ENCODE assay signal across 23 mouse cellular contexts in genomic region chr17:3962176-3962575, GRCm38 (mm10).
DNase-seq lines count a peak whose midpoint lies in the region; ATAC-seq and TF ChIP-seq lines count a peak whose summit lies in the region.
"Had no signal": no experiment of that assay in that cellular context is flagged by ENCODE, and none has a peak within 500 bp of the region (broad histone marks: within the 10 kb centered on the region; RNA-seq: fewer than 3 reads in every experiment).

No protein-coding gene starts in this region.

- no peak overlapping the region for H3K27ac ChIP-seq in forebrain, embryonic 14.5 days (ENCODE audit: low read depth, low read length)
- H3K27ac ChIP-seq in forebrain, embryonic 13.5 days, result no peak overlapping the region
- H3K27ac ChIP-seq: embryonic facial prominence, embryonic 13.5 days; heart, adult 2 months; heart, embryonic 15.5 days; hindbrain, embryonic 10.5 days; hindbrain, embryonic 15.5 days had no signal

- H3K4me2 ChIP-seq in forebrain, embryonic 14.5 days (ENCODE audit: low read length), result no peak overlapping the region
- no peak overlapping the region for H3K4me2 ChIP-seq in forebrain, embryonic 13.5 days
- H3K4me2 ChIP-seq: embryonic facial prominence, embryonic 13.5 days; heart, embryonic 11.5 days; heart, embryonic 15.5 days; hindbrain, embryonic 15.5 days had no signal

- no peaks in the 10 kb centered on the region for H3K4me1 ChIP-seq in forebrain, embryonic 14.5 days (ENCODE audit: control insufficient read depth, insufficient read depth, low read length)
- no peaks in the 10 kb centered on the region for H3K4me1 ChIP-seq in forebrain, embryonic 13.5 days
- H3K4me1 ChIP-seq: embryonic facial prominence, embryonic 13.5 days; heart, embryonic 15.5 days; hindbrain, embryonic 10.5 days; hindbrain, embryonic 15.5 days had no signal

- TF ChIP-seq POLR2A in brain, embryonic 14.5 days (IDR thresholded peaks at IDR 0.05; ENCODE audit: borderline replicate concordance, extremely low read depth, insufficient read depth, insufficient read length, poor library complexity, severe bottlenecking), result no peak

- 54% methylated on average over 3 of the region's 3 CpGs for WGBS in forebrain, embryonic 14.5 days
- 70% methylated on average over 3 of the region's 3 CpGs for WGBS in forebrain, embryonic 13.5 days

- peak; percentile 52; the same call in 1 of the 2 replicates for ATAC-seq in forebrain, embryonic 14.5 days
- no peak; the same call in 1 of the 2 replicates for ATAC-seq in forebrain, embryonic 13.5 days
- ATAC-seq: CD4-positive, CD25-positive, alpha-beta regulatory T cell, adult 4 months; intestine, embryonic 16.5 days had no signal

- peak; percentile 57 for DNase-seq in forebrain, embryonic 14.5 days (ENCODE audit: low spot score)
- peak; percentile 23 for DNase-seq in layer of hippocampus, adult 11-12 months (ENCODE audit: low spot score)
- DNase-seq in layer of hippocampus, adult 9-10 months (ENCODE audit: low spot score), result no peak
- DNase-seq in brain, embryonic 14.5 days (ENCODE audit: low read depth), result peak; percentile 76
- DNase-seq in layer of hippocampus, postnatal 36 days, result peak; percentile 9 to 16
- DNase-seq in frontal cortex, postnatal 25 days (ENCODE audit: low spot score in 2 of 2), result no peak
- DNase-seq: adrenal gland, postnatal 10 days; B cell, adult 2 months; cerebellum, adult 18-20 months; cerebellum, adult 9-11 months; cerebellum, postnatal 36 days; gastrocnemius, postnatal 14 days; heart, adult 2 months; heart, postnatal 14 days had no signal

- no peaks in the 10 kb centered on the region for H3K27me3 ChIP-seq in forebrain, embryonic 14.5 days (replicated peaks; ENCODE audit: control insufficient read depth, insufficient read depth, low read length)
- H3K27me3 ChIP-seq in forebrain, embryonic 13.5 days, result no peaks in the 10 kb centered on the region
- H3K27me3 ChIP-seq: embryonic facial prominence, embryonic 13.5 days; heart, embryonic 15.5 days; hindbrain, embryonic 15.5 days had no signal

- no peak for TF ChIP-seq CTCF in brain, embryonic 14.5 days (IDR thresholded peaks at IDR 0.05; ENCODE audit: borderline replicate concordance, extremely low read depth, insufficient read depth, insufficient read length)

- no peak overlapping the region for H3K4me3 ChIP-seq in forebrain, embryonic 14.5 days (ENCODE audit: low read depth, low read length)
- no peak overlapping the region for H3K4me3 ChIP-seq in forebrain, embryonic 13.5 days
- H3K4me3 ChIP-seq: embryonic facial prominence, embryonic 13.5 days; heart, adult 2 months; heart, embryonic 15.5 days; hindbrain, embryonic 10.5 days; hindbrain, embryonic 15.5 days had no signal

- H3K36me3 ChIP-seq in forebrain, embryonic 14.5 days (ENCODE audit: control insufficient read depth, insufficient read depth, low read length), result no peaks in the 10 kb centered on the region
- no peaks in the 10 kb centered on the region for H3K36me3 ChIP-seq in forebrain, embryonic 13.5 days (ENCODE audit: poor library complexity, severe bottlenecking)
- H3K36me3 ChIP-seq: embryonic facial prominence, embryonic 13.5 days; G1E; heart, embryonic 15.5 days; hindbrain, embryonic 10.5 days; hindbrain, embryonic 15.5 days had no signal

- H3K9ac ChIP-seq in forebrain, embryonic 14.5 days (ENCODE audit: low read length), result no peak overlapping the region
- no peak overlapping the region for H3K9ac ChIP-seq in forebrain, embryonic 13.5 days
- H3K9ac ChIP-seq: embryonic facial prominence, embryonic 13.5 days; heart, embryonic 15.5 days; hindbrain, embryonic 15.5 days had no signal

- H3K9me3 ChIP-seq in forebrain, embryonic 14.5 days (replicated peaks; ENCODE audit: control insufficient read depth, low read length), result no peaks in the 10 kb centered on the region
- no peaks in the 10 kb centered on the region for H3K9me3 ChIP-seq in forebrain, embryonic 13.5 days (replicated peaks)
- H3K9me3 ChIP-seq: embryonic facial prominence, embryonic 13.5 days; G1E; heart, embryonic 15.5 days; hindbrain, embryonic 10.5 days; hindbrain, embryonic 15.5 days had no signal

Comparison
In these comparisons a context has a peak if more than half of its experiments do, and no peak if none do; other contexts are left out.
1. DNase-seq: peak in forebrain, embryonic 14.5 days (single experiment), layer of hippocampus, adult 11-12 months (single experiment), brain, embryonic 14.5 days (single experiment) and layer of hippocampus, postnatal 36 days (2 of 2); none in layer of hippocampus, adult 9-10 months (single experiment) and frontal cortex, postnatal 25 days (0 of 2).